Mouse (Mus musculus) midbrain, postnatal 0 days (tissue): Measurements from ENCODE around the gene Rtp1. TPM values are rescaled to one million over a fixed set of nuclear protein-coding genes. Genes with fewer than 3 reads are reported as not detected.

Experiments
- ATAC-seq: fragments of 200-750 bp; cut with Nextera tagmentation; 2 replicates; pipeline ENCODE4 v1.8.0; 2017; ENCODE audit warnings: moderate number of reproducible peaks, mild to moderate bottlenecking, moderate TSS enrichment, moderate library complexity; ENCODE audit not compliant: low FRiP score
- DNase-seq: peaks from one replicate; pipeline ENCODE4 v3.0.0-alpha.2; 2015; ENCODE audit warnings: low spot score
- H3K27ac ChIP-seq: fragments of 300-500 bp; sonication (generic); 2 replicates; pipeline ENCODE4 v1.5.1; 2014; ENCODE audit warnings: low read depth, mild to moderate bottlenecking, low read length, mixed read lengths
- H3K27me3 ChIP-seq: fragments of 300-500 bp; sonication (generic); 2 replicates; pipeline ENCODE4 v1.6.1; 2014; ENCODE audit warnings: low read length, control low read depth, mixed read lengths; ENCODE audit not compliant: insufficient read depth
- H3K36me3 ChIP-seq: fragments of 300-500 bp; sonication (generic); 2 replicates; pipeline ENCODE4 v1.6.1; 2014; ENCODE audit warnings: low read length, control low read depth, mixed read lengths; ENCODE audit not compliant: insufficient read depth
- H3K4me1 ChIP-seq: fragments of 300-500 bp; sonication (generic); 2 replicates; pipeline ENCODE4 v1.6.1; 2014; ENCODE audit warnings: mild to moderate bottlenecking, control low read depth, antibody characterized with exemption, low read length, mixed read lengths; ENCODE audit not compliant: insufficient read depth
- H3K4me2 ChIP-seq: fragments of 300-500 bp; sonication (generic); 2 replicates; pipeline ENCODE4 v1.6.1; 2014; ENCODE audit warnings: low read depth, mild to moderate bottlenecking, low read length, mixed read lengths; ENCODE audit not compliant: poor library complexity, severe bottlenecking
- H3K4me3 ChIP-seq: fragments of 300-500 bp; sonication (generic); 2 replicates; pipeline ENCODE4 v1.5.1; 2014; ENCODE audit warnings: low read depth, mild to moderate bottlenecking, low read length, moderate library complexity
- H3K9ac ChIP-seq: fragments of 300-500 bp; sonication (generic); replicated peaks from 2 replicates; pipeline ENCODE4 v1.6.1; 2014; ENCODE audit warnings: mild to moderate bottlenecking, low read length, moderate library complexity, mixed read lengths; ENCODE audit not compliant: poor library complexity, severe bottlenecking
- H3K9me3 ChIP-seq: fragments of 300-500 bp; sonication (generic); 2 replicates; pipeline ENCODE4 v1.6.1; 2016; ENCODE audit warnings: low read length, control low read depth
- CTCF ChIP-seq: IDR thresholded peaks from 2 replicates; pipeline ENCODE4 v1.5.1; 2016; ENCODE audit warnings: antibody characterized with exemption, mild to moderate bottlenecking
- WGBS: fragments of 180-500 bp; shearing (Covaris S2); extraction: QIAGEN DNeasy Blood & Tissue Kit; methylation state at CpG from one replicate; pipeline ENCODE4 v1.1.7; 2014; 5-methylcytosine and 5-hydroxymethylcytosine counted together
- polyA plus RNA-seq: library from polyadenylated mRNA; unstranded; fragments of >200 nt; fragmentation: Nextera tagmentation; extraction: Ambion mirVana; gene quantifications from 2 replicates; pipeline ENCODE4 v1.2.1, GENCODE M21; 2015
- total RNA-seq: library from RNA; depleted of rRNA; stranded (reverse); fragments of >200 nt; gene quantifications from 2 replicates; pipeline ENCODE4 v1.2.3, GENCODE M21; 2014; rRNA removed

Rtp1 gene
- total RNA-seq (0.28 and 0.77 TPM in 2 replicates), polyA plus RNA-seq (0.13 and 0.33 TPM in 2 replicates)

DNA sequence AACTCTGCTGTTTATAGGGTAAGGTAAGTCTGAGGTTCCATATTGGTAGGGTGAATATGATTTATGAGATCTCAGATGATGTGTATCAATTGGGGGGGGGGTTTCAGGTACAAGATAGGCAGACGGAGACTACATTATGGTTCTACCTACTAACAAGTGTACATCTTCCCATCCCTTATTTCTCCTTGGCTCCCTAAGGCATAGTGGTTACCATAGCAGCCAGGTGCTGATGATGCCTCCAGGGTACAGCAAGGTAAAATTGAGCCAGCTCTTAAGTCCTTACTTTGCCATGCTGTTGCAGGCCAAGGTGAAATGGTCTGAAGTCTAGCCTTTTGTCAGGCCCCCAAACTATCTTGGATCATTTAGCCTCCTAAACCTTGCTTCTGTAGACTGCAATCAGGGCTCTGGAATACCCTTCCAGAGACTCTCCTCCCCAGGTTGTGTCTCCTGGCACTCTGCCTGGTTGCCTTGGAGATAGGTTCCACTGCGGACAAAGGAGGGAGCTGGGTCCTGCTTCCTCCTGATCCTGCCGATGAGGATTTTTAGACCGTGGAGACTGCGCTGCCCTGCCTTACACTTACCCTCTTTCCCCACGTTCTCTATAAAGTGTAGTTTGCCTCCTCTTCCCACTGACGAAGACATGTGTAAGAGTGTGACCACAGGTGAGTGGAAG, at the start of gene Rtp1:
Gene Rtp1, plus strand, starts transcription at position 487 of the 673 bp plus-strand sequence.
- no peaks in the 10 kb centered on the region for H3K9me3 ChIP-seq
- H3K27me3 ChIP-seq = no peaks in the 10 kb centered on the region
- peak; percentile 21 for DNase-seq
- no peak within 1 kb of the TSS for H3K4me2 ChIP-seq
- 67% methylated on average over 7 of the region's 7 CpGs for WGBS
- H3K4me3 ChIP-seq = no peak within 1 kb of the TSS
- no peaks in the 10 kb centered on the region for H3K4me1 ChIP-seq
- no peak within 1 kb of the TSS for H3K27ac ChIP-seq
- TF ChIP-seq CTCF = no peak
- H3K36me3 ChIP-seq = no peaks in the 10 kb centered on the region
- no peak for ATAC-seq
- no peak within 1 kb of the TSS for H3K9ac ChIP-seq

- H3K4me3 ChIP-seq = no peak overlapping the region
- H3K9ac ChIP-seq = no peak overlapping the region
- no peaks in the 10 kb centered on the region for H3K27me3 ChIP-seq
- no peaks in the 10 kb centered on the region for H3K36me3 ChIP-seq
- DNase-seq (no peak), ATAC-seq (no peak)
- no peaks in the 10 kb centered on the region for H3K9me3 ChIP-seq
- H3K4me1 ChIP-seq = no peaks in the 10 kb centered on the region
- 85% methylated on average over 3 of the region's 3 CpGs for WGBS
- no peak overlapping the region for H3K27ac ChIP-seq
- H3K4me2 ChIP-seq = no peak overlapping the region
- TF ChIP-seq CTCF = no peak
These were observed 49.2 kb upstream of the Rtp1 start for GRCm38 (mm10) chr16:23379536-23380230.

DNA sequence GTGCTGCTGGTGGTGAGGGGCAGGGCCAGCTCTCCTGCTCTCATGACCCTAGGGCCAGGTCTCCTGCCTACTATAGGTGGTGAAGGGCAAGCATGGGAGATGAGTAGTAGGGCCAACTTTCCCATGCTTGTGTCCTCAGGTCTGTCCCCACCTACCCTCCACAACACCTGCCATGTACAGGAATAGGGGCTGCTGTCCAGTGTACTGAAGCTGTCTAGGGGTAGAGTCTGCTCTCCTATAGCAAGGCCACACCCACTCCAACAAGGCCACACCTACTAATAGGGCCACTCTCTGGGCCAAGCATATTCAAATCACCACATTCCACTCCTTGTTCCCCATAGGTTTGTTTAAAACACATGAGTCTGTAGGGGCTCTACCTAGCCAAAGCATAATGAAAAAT, 44.6 kb upstream of the Rtp1 start:
- TF ChIP-seq CTCF = no peak
- Histone ChIP-seq H3K27ac (no peak overlapping the region), H3K9me3 (no peaks in the 10 kb centered on the region), H3K4me3 (no peak overlapping the region), H3K9ac (no peak overlapping the region), H3K4me1 (no peaks in the 10 kb centered on the region), H3K27me3 (no peaks in the 10 kb centered on the region), H3K4me2 (no peak overlapping the region), H3K36me3 (no peaks in the 10 kb centered on the region)
- no peak for DNase-seq
- no peak for ATAC-seq

DNA sequence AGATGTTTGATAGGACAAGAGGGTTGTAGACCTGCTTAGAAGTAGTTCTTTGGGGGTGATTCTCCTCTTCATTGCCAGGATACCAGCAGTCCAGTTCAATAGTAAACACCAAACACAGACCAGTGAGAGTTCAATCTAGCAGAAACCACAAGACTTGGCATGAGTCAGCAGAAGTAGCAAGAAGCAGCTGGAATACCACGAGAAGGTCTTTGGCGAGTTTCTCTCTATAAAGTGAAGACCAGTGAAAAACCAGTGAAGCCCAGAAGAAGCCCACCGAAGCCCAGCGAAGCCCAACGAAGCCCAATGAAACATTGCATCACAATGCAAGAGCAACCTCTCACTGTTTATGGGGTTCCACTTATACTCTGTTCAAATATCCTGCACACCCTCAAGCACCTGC, 31.0 kb upstream of the Rtp1 start:
- DNase-seq (no peak), ATAC-seq (no peak)
- Histone ChIP-seq H3K9ac (no peak overlapping the region), H3K27ac (no peak overlapping the region), H3K4me3 (no peak overlapping the region), H3K36me3 (no peaks in the 10 kb centered on the region), H3K27me3 (no peaks in the 10 kb centered on the region), H3K9me3 (no peaks in the 10 kb centered on the region), H3K4me1 (no peaks in the 10 kb centered on the region), H3K4me2 (no peak overlapping the region)
- TF ChIP-seq CTCF = no peak
- WGBS = 92% methylated on average over 5 of the region's 5 CpGs

DNA sequence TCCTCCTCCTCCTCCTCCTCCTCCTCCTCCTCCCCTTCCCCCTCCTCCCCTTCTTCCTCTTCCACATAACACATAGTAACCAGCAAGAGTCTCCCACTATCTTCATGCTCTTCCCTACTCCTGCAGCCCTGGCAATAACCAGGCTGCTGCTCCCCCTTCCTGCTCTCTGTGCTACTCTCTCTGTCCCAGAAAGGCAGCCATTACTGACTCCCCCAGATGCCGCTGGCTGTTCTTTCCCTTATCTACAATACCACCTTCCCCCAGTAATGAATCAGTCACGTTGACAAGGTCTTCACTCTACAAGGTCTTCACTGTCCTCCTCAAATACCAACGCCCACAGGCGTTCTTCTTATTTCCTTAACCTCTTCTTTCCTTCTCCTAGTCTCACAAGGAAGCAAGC, 27.5 kb upstream of the Rtp1 start:
- no peaks in the 10 kb centered on the region for H3K36me3 ChIP-seq
- H3K27me3 ChIP-seq = no peaks in the 10 kb centered on the region
- H3K27ac ChIP-seq = no peak overlapping the region
- no peak overlapping the region for H3K4me3 ChIP-seq
- TF ChIP-seq CTCF = no peak
- H3K4me1 ChIP-seq = no peaks in the 10 kb centered on the region
- no peak for ATAC-seq
- no peak overlapping the region for H3K9ac ChIP-seq
- no peaks in the 10 kb centered on the region for H3K9me3 ChIP-seq
- no peak for DNase-seq
- WGBS = 80% methylated on average over 4 of the region's 4 CpGs
- no peak overlapping the region for H3K4me2 ChIP-seq

GRCm38 (mm10) chr16:23401959-23402358, 27.0 kb upstream of the Rtp1 start:
- WGBS = 59% methylated on average over 3 of the region's 3 CpGs

More at GRCm38 (mm10) chr16:23401959-23402358, 27.0 kb upstream of the Rtp1 start:
- Histone ChIP-seq H3K4me3 (no peak overlapping the region), H3K27me3 (no peaks in the 10 kb centered on the region), H3K4me2 (no peak overlapping the region), H3K4me1 (no peaks in the 10 kb centered on the region), H3K9ac (no peak overlapping the region), H3K9me3 (no peaks in the 10 kb centered on the region), H3K36me3 (no peaks in the 10 kb centered on the region), H3K27ac (no peak overlapping the region)
- no peak for DNase-seq
- no peak for ATAC-seq
- TF ChIP-seq CTCF = no peak
